Mouse (Mus musculus) CH12.LX (cell line): ENCODE results near the gene 9130409I23Rik. TPM values are rescaled to one million over a fixed set of nuclear protein-coding genes. Genes with fewer than 3 reads are reported as not detected.

Experiments
- DNase-seq: peaks from one replicate; pipeline ENCODE4 v3.0.0-alpha.2; 2013; ENCODE audit errors: extremely low read depth
- H3K27ac ChIP-seq: 2 replicates; pipeline ENCODE4 v1.5.1; 2012; ENCODE audit warnings: low read depth, mild to moderate bottlenecking, control low read depth, moderate library complexity; ENCODE audit not compliant: insufficient read depth
- H3K27me3 ChIP-seq: replicated peaks from 2 replicates; pipeline ENCODE3; 2012; ENCODE audit warnings: inconsistent platforms
- H3K36me3 ChIP-seq, 2 experiments: replicated peaks in 1 of 2; 2 replicates each; pipeline versions ENCODE3 to v1.6.1; 2012; ENCODE audit warnings: inconsistent platforms in 1 of 2, low read length in 1 of 2, mild to moderate bottlenecking in 1 of 2, mixed read lengths in 1 of 2, moderate library complexity in 1 of 2; ENCODE audit not compliant: control insufficient read depth in 1 of 2, insufficient read depth in 1 of 2
- H3K4me1 ChIP-seq, 2 experiments: 2 replicates each; pipeline ENCODE4 v1.6.1; 2012; ENCODE audit warnings: inconsistent platforms in 1 of 2, moderate library complexity in 1 of 2; ENCODE audit not compliant: insufficient read depth in 2 of 2, control insufficient read depth in 1 of 2
- H3K4me2 ChIP-seq: 2 replicates; pipeline ENCODE4 v1.6.1; 2012; ENCODE audit warnings: low read depth, mild to moderate bottlenecking, control low read depth; ENCODE audit not compliant: poor library complexity, insufficient read depth, severe bottlenecking
- H3K4me3 ChIP-seq, 3 experiments: fragments of 150-350 bp in 1 of 3; sonication (generic) in 1 of 3; replicated peaks in 1 of 3; 2 replicates each; pipeline versions ENCODE3 to v1.5.1; 2011 to 2012; ENCODE audit warnings: low read depth in 2 of 3, low read length in 2 of 3, mild to moderate bottlenecking in 2 of 3, moderate library complexity in 2 of 3, control low read depth in 1 of 3, improper control_type of control experiment in 1 of 3, inconsistent platforms in 1 of 3, mixed read lengths in 1 of 3; ENCODE audit not compliant: poor library complexity in 1 of 3
- H3K79me2 ChIP-seq: replicated peaks from 2 replicates; pipeline ENCODE4 v1.6.1; 2012; ENCODE audit warnings: mild to moderate bottlenecking, moderate library complexity; ENCODE audit not compliant: control insufficient read depth, poor library complexity, insufficient read depth, severe bottlenecking; ENCODE audit errors: extremely low read depth
- H3K9ac ChIP-seq: 2 replicates; pipeline ENCODE4 v1.6.1; 2012; ENCODE audit warnings: low read depth, mild to moderate bottlenecking, control low read depth, moderate library complexity; ENCODE audit not compliant: insufficient read depth
- H3K9me3 ChIP-seq: replicated peaks from 2 replicates; pipeline ENCODE3; 2012; ENCODE audit warnings: low read length, inconsistent platforms, mixed read lengths
- CHD1 ChIP-seq: IDR thresholded peaks from 2 replicates; pipeline ENCODE4 v1.6.1; 2012; ENCODE audit warnings: low read depth, low read length, improper control_type of control experiment, inconsistent platforms
- CTCF ChIP-seq, 2 experiments: IDR thresholded peaks in 1 of 2; conservative IDR thresholded peaks in 1 of 2; 2 replicates each; pipeline ENCODE4 v1.5.1; 2011 to 2012; ENCODE audit warnings: low read depth in 2 of 2, low read length in 2 of 2, improper control_type of control experiment in 1 of 2, inconsistent platforms in 1 of 2, mild to moderate bottlenecking in 1 of 2, moderate library complexity in 1 of 2
- ELF1 ChIP-seq: IDR thresholded peaks from 2 replicates; pipeline ENCODE4 v1.6.1; 2014; ENCODE audit warnings: low read depth, mild to moderate bottlenecking, inconsistent platforms, low read length, improper control_type of control experiment
- HCFC1 ChIP-seq: IDR thresholded peaks from 2 replicates; pipeline ENCODE4 v1.6.1; 2012; ENCODE audit warnings: low read depth, mild to moderate bottlenecking, inconsistent platforms, low read length, improper control_type of control experiment
- IRF4 ChIP-seq: IDR thresholded peaks from 2 replicates; pipeline ENCODE4 v1.6.1; 2014; ENCODE audit warnings: low read depth, mild to moderate bottlenecking, inconsistent platforms, low read length, improper control_type of control experiment
- JUN ChIP-seq: IDR thresholded peaks from 2 replicates; pipeline ENCODE4 v1.6.1; 2011; ENCODE audit warnings: low read depth, mild to moderate bottlenecking, low read length, improper control_type of control experiment, moderate library complexity; ENCODE audit not compliant: insufficient read depth
- MAFK ChIP-seq: IDR thresholded peaks from 2 replicates; pipeline ENCODE4 v1.6.1; 2011; ENCODE audit warnings: low read length, improper control_type of control experiment; ENCODE audit not compliant: insufficient replicate concordance
- MEF2A ChIP-seq: IDR thresholded peaks from 2 replicates; pipeline ENCODE4 v1.6.1; 2014; ENCODE audit warnings: low read depth, mild to moderate bottlenecking, inconsistent platforms, low read length, improper control_type of control experiment, borderline replicate concordance
- MXI1 ChIP-seq: IDR thresholded peaks from 2 replicates; pipeline ENCODE4 v1.6.1; 2011; ENCODE audit warnings: mild to moderate bottlenecking, low read depth, low read length, improper control_type of control experiment
- MYC ChIP-seq: IDR thresholded peaks from 2 replicates; pipeline ENCODE4 v1.6.1; 2011; ENCODE audit warnings: low read depth, mild to moderate bottlenecking, improper control_type of control experiment, low read length
- NELFE ChIP-seq: IDR thresholded peaks from 2 replicates; pipeline ENCODE4 v1.6.1; 2011; ENCODE audit warnings: low read depth, low read length, improper control_type of control experiment
- PAX5 ChIP-seq: IDR thresholded peaks from 2 replicates; pipeline ENCODE4 v1.6.1; 2012; ENCODE audit warnings: low read length, inconsistent platforms, mixed read lengths
- POLR2A ChIP-seq: IDR thresholded peaks from 2 replicates; pipeline ENCODE4 v1.6.1; 2011; ENCODE audit warnings: low read depth, mild to moderate bottlenecking, improper control_type of control experiment, low read length
- SIN3A ChIP-seq: IDR thresholded peaks from 2 replicates; pipeline ENCODE4 v1.6.1; 2012; ENCODE audit warnings: low read length, improper control_type of control experiment, inconsistent platforms
- SMC3 ChIP-seq: IDR thresholded peaks from 2 replicates; pipeline ENCODE4 v1.6.1; 2011; ENCODE audit warnings: low read depth, low read length, improper control_type of control experiment
- TBP ChIP-seq: conservative IDR thresholded peaks from 2 replicates; pipeline ENCODE4 v1.6.1; 2011; ENCODE audit warnings: low read depth, low read length, improper control_type of control experiment
- TCF12 ChIP-seq: IDR thresholded peaks from 2 replicates; pipeline ENCODE4 v1.6.1; 2014; ENCODE audit warnings: low read depth, mild to moderate bottlenecking, inconsistent platforms, low read length, improper control_type of control experiment
- UBTF ChIP-seq: IDR thresholded peaks from 2 replicates; pipeline ENCODE4 v1.6.1; 2012; ENCODE audit warnings: low read depth, mild to moderate bottlenecking, inconsistent platforms, low read length, improper control_type of control experiment, moderate library complexity
- USF1 ChIP-seq: IDR thresholded peaks from 2 replicates; pipeline ENCODE4 v1.6.1; 2014; ENCODE audit warnings: low read depth, mild to moderate bottlenecking, inconsistent platforms, low read length, improper control_type of control experiment
- USF2 ChIP-seq: conservative IDR thresholded peaks from 2 replicates; pipeline ENCODE4 v1.6.1; 2011; ENCODE audit warnings: low read depth, low read length, improper control_type of control experiment
- ZKSCAN1 ChIP-seq: IDR thresholded peaks from 2 replicates; pipeline ENCODE4 v1.6.1; 2012; ENCODE audit warnings: low read depth, inconsistent platforms, low read length, improper control_type of control experiment, borderline replicate concordance
- dilution Hi-C: fragments of 300-500 bp; cut with MboI; formaldehyde crosslinking; loops from 2 replicates; pipeline ENCODE4 v1.14.3; 2020; ENCODE audit warnings: low sequenced_read_pairs; ENCODE audit not compliant: extremely low pct_unique_long_range_greater_than_20kb, extremely low pct_ligation_motif_present
- in situ Hi-C: fragments of 300-500 bp; cut with MboI; formaldehyde crosslinking; loops from 3 replicates; pipeline ENCODE4 v1.14.3; 2019; ENCODE audit warnings: low sequenced_read_pairs, low pct_ligation_motif_present, low pct_unique_long_range_greater_than_20kb, mixed read lengths
- polyA plus RNA-seq: library from polyadenylated mRNA; unstranded; fragments of >175 nt; gene quantifications from 2 replicates; pipeline ENCODE4 v1.2.1, GENCODE M21; 2012; ENCODE audit warnings: low read depth; ENCODE audit not compliant: insufficient read length
- total RNA-seq, 2 experiments: library from RNA; depleted of rRNA; stranded (reverse); fragments of 300-350 nt in 1 of 2; fragments of >200 nt in 1 of 2; gene quantifications; 2 replicates each; pipeline ENCODE4 v1.2.3; 2012 to 2014

Gene 9130409I23Rik
- total RNA-seq (2012; rRNA removed) (not detected in 2 replicates), total RNA-seq (2014; rRNA removed) (not detected in 2 replicates), polyA plus RNA-seq (not detected in 2 replicates)

DNA sequence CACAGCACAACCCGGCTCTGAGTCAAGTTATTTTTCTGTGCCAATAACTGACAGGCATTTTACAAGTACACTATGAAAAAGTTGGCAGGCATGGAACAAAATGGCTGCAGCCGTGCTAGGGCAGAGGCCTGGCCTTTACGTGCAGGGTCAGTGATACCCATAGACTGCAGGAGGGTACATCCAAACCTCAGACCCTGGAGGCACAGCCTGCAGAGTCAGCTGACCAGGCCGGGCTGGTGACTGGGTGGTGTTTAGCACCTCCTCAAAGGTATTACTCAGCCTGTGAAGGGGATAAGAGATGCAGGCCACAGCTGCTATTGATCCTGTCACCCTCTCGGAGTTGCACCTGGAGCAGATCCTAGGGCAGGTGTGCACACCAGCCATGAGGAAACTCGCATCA, at the start of gene 9130409I23Rik:
9130409I23Rik (plus strand) TSS at position 301 of the 400 bp plus-strand sequence.
- Histone ChIP-seq H3K4me3 (no peak within 1 kb of the TSS), H3K4me2 (no peak within 1 kb of the TSS), H3K9me3 (no peaks in the 10 kb centered on the region), H3K4me1 (no peaks in the 10 kb centered on the region), H3K9ac (no peak within 1 kb of the TSS), H3K36me3 (no peaks in the 10 kb centered on the region), H3K27me3 (no peaks in the 10 kb centered on the region), H3K79me2 (no peaks in the 10 kb centered on the region), H3K27ac (no peak within 1 kb of the TSS)
- TF ChIP-seq SMC3 (no peak), MYC (no peak)
- dilution Hi-C loops, result no loop called here
- no peak for DNase-seq
- in situ Hi-C loops, result no loop called here

- DNase-seq, result no peak
- no peak overlapping the region for H3K9ac ChIP-seq
- no peak overlapping the region for H3K27ac ChIP-seq
- no peaks in the 10 kb centered on the region for H3K79me2 ChIP-seq
- TF ChIP-seq ELF1, result no peak
- no peak for TF ChIP-seq TCF12
- TF ChIP-seq, all 38 proteins: peak for 0
- Histone ChIP-seq H3K36me3 (peaks cover 0 to 10% of the 10 kb centered on the region in 2 experiments), H3K4me1 (no peaks in the 10 kb centered on the region; a peak in 1 of 4 replicates), H3K4me3 (no peak overlapping the region), H3K9me3 (no peaks in the 10 kb centered on the region), H3K4me2 (no peak overlapping the region), H3K27me3 (no peaks in the 10 kb centered on the region)
- dilution Hi-C loops, result no loop called here
- in situ Hi-C loops, result loop anchor here (25.0 kb wide), 1 partner anchor 536 kb away; no protein-coding TSS in a partner anchor
Measured at GRCm38 (mm10) chr1:181001621-181002020, 49.4 kb upstream of the 9130409I23Rik start.

GRCm38 (mm10) chr1:181003790-181004189, 47.2 kb upstream of the 9130409I23Rik start:
- in situ Hi-C loops (loop anchor here (25.0 kb wide), 1 partner anchor 534 kb away; no protein-coding TSS in a partner anchor), dilution Hi-C loops (no loop called here)
- no peak for TF ChIP-seq PAX5
- no peak for TF ChIP-seq UBTF
- TF ChIP-seq NELFE, result no peak
- TF ChIP-seq JUN, result no peak
- no peak for TF ChIP-seq CHD1
- no peak for TF ChIP-seq IRF4
- no peak for TF ChIP-seq MAFK
- TF ChIP-seq MYC, result no peak
- no peak for TF ChIP-seq ZKSCAN1
- no peak for TF ChIP-seq HCFC1
- no peak for TF ChIP-seq SIN3A
- TF ChIP-seq CTCF (conservative IDR thresholded peaks at IDR 0.05 in 1 of 2, IDR thresholded peaks at IDR 0.05 in 1 of 2; ENCODE audit: low read depth in 2 of 2, low read length in 2 of 2), result no peak
- TF ChIP-seq POLR2A, result no peak
- no peak for TF ChIP-seq USF1
- no peak for TF ChIP-seq MXI1
- no peak for TF ChIP-seq MEF2A
- TF ChIP-seq TBP, result no peak
- TF ChIP-seq USF2, result no peak
- no peak overlapping the region for H3K9ac ChIP-seq
- no peak for DNase-seq
- no peaks in the 10 kb centered on the region for H3K79me2 ChIP-seq
- no peak overlapping the region for H3K27ac ChIP-seq
- no peak overlapping the region for H3K4me2 ChIP-seq
- no peaks in the 10 kb centered on the region for H3K27me3 ChIP-seq
- H3K4me3 ChIP-seq, result no peak overlapping the region
- peaks cover 0 to 13% of the 10 kb centered on the region in 2 experiments for H3K36me3 ChIP-seq
- no peaks in the 10 kb centered on the region for H3K9me3 ChIP-seq
- H3K4me1 ChIP-seq, result no peaks in the 10 kb centered on the region
